Mouse (Mus musculus) cortical plate, adult 2 months (tissue): Measurements from ENCODE around the gene Actn1. TPM values are rescaled to one million over a fixed set of nuclear protein-coding genes. Genes with fewer than 3 reads are reported as not detected.

Experiments
- H3K27ac ChIP-seq: fragments of 200-500 bp; 2 replicates; pipeline ENCODE4 v1.5.1; 2012; ENCODE audit warnings: low read length, control low read depth, inconsistent platforms; ENCODE audit not compliant: insufficient read depth
- H3K4me1 ChIP-seq: fragments of 200-500 bp; 2 replicates; pipeline ENCODE4 v1.6.1; 2011; ENCODE audit warnings: low read length; ENCODE audit not compliant: control insufficient read depth, insufficient read depth
- H3K4me3 ChIP-seq: fragments of 200-500 bp; 2 replicates; pipeline ENCODE4 v1.5.1; 2011; ENCODE audit warnings: mild to moderate bottlenecking, low read length, control low read depth; ENCODE audit not compliant: insufficient read depth
- CTCF ChIP-seq: fragments of 200-500 bp; IDR thresholded peaks from 2 replicates; pipeline ENCODE4 v1.5.1; 2011; ENCODE audit warnings: mild to moderate bottlenecking, control low read depth, low read length; ENCODE audit not compliant: insufficient read depth; ENCODE audit errors: extremely low read depth
- POLR2A ChIP-seq: fragments of 200-500 bp; IDR thresholded peaks from 2 replicates; pipeline ENCODE4 v1.6.1; 2011; ENCODE audit warnings: mild to moderate bottlenecking, low read length, control low read depth; ENCODE audit not compliant: insufficient read depth; ENCODE audit errors: extremely low read depth
- polyA plus RNA-seq: library from polyadenylated mRNA; depleted of rRNA; stranded (reverse); fragments of >200 nt; gene quantifications from 2 replicates; pipeline ENCODE4 v1.2.3, GENCODE M21; 2012

Gene Actn1
- polyA plus RNA-seq, 1 experiment, result 96.3 TPM

GRCm38 (mm10) chr12:80259216-80260055, 735 bp downstream of the Actn1 start:
- peak overlapping the region; percentile 93 for H3K27ac ChIP-seq
- peak overlapping the region; percentile 90 for H3K4me3 ChIP-seq
- TF ChIP-seq POLR2A (no peak), CTCF (no peak)
- peaks cover 2% of the 10 kb centered on the region; the same call in 1 of the 2 replicates for H3K4me1 ChIP-seq

GRCm38 (mm10) chr12:80258520-80259215, 1.5 kb downstream of the Actn1 start:
- TF ChIP-seq CTCF, result no peak
- TF ChIP-seq POLR2A, result no peak
- peaks cover 2% of the 10 kb centered on the region; the same call in 1 of the 2 replicates for H3K4me1 ChIP-seq
- H3K4me3 ChIP-seq, result peak overlapping the region; percentile 90
- no peak overlapping the region for H3K27ac ChIP-seq

GRCm38 (mm10) chr12:80251978-80252377, 8.2 kb downstream of the Actn1 start:
- Histone ChIP-seq H3K27ac (no peak overlapping the region), H3K4me1 (peaks cover 4% of the 10 kb centered on the region; the same call in 1 of the 2 replicates), H3K4me3 (no peak overlapping the region)
- TF ChIP-seq CTCF, result no peak
- no peak for TF ChIP-seq POLR2A

GRCm38 (mm10) chr12:80251554-80251953, 8.6 kb downstream of the Actn1 start:
- H3K4me1 ChIP-seq, result peaks cover 7% of the 10 kb centered on the region
- TF ChIP-seq CTCF (no peak), POLR2A (no peak)
- H3K4me3 ChIP-seq, result no peak overlapping the region
- no peak overlapping the region for H3K27ac ChIP-seq

GRCm38 (mm10) chr12:80249539-80249938, 10.6 kb downstream of the Actn1 start:
- Histone ChIP-seq H3K4me3 (no peak overlapping the region), H3K4me1 (peaks cover 7% of the 10 kb centered on the region), H3K27ac (no peak overlapping the region)
- TF ChIP-seq CTCF, result no peak

- peaks cover 10% of the 10 kb centered on the region for H3K4me1 ChIP-seq
- no peak overlapping the region for H3K4me3 ChIP-seq
- TF ChIP-seq POLR2A (no peak), CTCF (no peak)
- H3K27ac ChIP-seq, result no peak overlapping the region
Observed at GRCm38 (mm10) chr12:80247067-80247466, 13.1 kb downstream of the Actn1 start.

- H3K4me1 ChIP-seq, result peaks cover 10% of the 10 kb centered on the region
- no peak overlapping the region for H3K4me3 ChIP-seq
- no peak overlapping the region for H3K27ac ChIP-seq
- TF ChIP-seq CTCF, result no peak
- no peak for TF ChIP-seq POLR2A
Observed at GRCm38 (mm10) chr12:80246505-80246904, 13.7 kb downstream of the Actn1 start.

- peaks cover 14% of the 10 kb centered on the region for H3K4me1 ChIP-seq
- TF ChIP-seq CTCF (no peak), POLR2A (no peak)
- no peak overlapping the region for H3K4me3 ChIP-seq
- H3K27ac ChIP-seq, result no peak overlapping the region
Observed at GRCm38 (mm10) chr12:80244755-80245154, 15.4 kb downstream of the Actn1 start.

- no peak for TF ChIP-seq CTCF
- no peak for TF ChIP-seq POLR2A
- Histone ChIP-seq H3K4me1 (peaks cover 14% of the 10 kb centered on the region), H3K27ac (no peak overlapping the region)
Observed at GRCm38 (mm10) chr12:80244127-80244526, 16.0 kb downstream of the Actn1 start.

More at GRCm38 (mm10) chr12:80244127-80244526, 16.0 kb downstream of the Actn1 start:
- no peak overlapping the region for H3K4me3 ChIP-seq
